Mouse (Mus musculus) cerebellum, adult 2 months (tissue): ENCODE measurements around the gene Otud7b.

Experiments
- CTCF ChIP-seq: fragments of 200-500 bp; IDR thresholded peaks from 2 replicates; pipeline ENCODE4 v1.5.1; 2011; ENCODE audit warnings: low read depth, mild to moderate bottlenecking, control low read depth, low read length, moderate library complexity, borderline replicate concordance; ENCODE audit not compliant: insufficient read depth
- POLR2A ChIP-seq: fragments of 200-500 bp; IDR thresholded peaks from 2 replicates; pipeline ENCODE4 v1.6.1; 2011; ENCODE audit warnings: low read length, control low read depth, borderline replicate concordance; ENCODE audit not compliant: insufficient read depth

DNA sequence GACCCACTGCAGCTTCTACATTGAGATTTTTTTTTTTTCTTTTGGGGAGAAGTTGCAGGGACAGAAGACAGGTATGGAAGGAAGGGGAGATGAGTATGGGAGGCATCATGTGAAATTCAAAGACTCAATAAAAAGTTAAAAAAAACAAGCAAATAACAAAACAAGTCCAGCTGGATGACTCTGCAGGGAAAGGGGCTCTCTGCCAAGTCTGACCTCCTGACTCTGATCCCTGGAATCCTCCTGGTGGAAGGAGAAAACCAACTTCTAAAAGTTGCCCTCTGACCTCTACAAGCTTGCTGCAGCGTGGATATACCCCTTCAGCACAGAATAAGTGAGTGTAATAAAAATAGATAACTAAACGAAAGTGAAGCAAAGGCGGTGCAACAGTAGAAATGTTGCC lies 25.6 kb upstream of the Otud7b start:
- TF ChIP-seq CTCF = no peak
- TF ChIP-seq POLR2A = no peak
